Mouse (Mus musculus) lung, postnatal 25 days (tissue): ENCODE data around the gene Cdc42bpa.

Experiments
- DNase-seq: peaks from one replicate; pipeline ENCODE4 v3.0.0; 2022; ENCODE audit warnings: low spot score

Gene Cdc42bpa

DNA sequence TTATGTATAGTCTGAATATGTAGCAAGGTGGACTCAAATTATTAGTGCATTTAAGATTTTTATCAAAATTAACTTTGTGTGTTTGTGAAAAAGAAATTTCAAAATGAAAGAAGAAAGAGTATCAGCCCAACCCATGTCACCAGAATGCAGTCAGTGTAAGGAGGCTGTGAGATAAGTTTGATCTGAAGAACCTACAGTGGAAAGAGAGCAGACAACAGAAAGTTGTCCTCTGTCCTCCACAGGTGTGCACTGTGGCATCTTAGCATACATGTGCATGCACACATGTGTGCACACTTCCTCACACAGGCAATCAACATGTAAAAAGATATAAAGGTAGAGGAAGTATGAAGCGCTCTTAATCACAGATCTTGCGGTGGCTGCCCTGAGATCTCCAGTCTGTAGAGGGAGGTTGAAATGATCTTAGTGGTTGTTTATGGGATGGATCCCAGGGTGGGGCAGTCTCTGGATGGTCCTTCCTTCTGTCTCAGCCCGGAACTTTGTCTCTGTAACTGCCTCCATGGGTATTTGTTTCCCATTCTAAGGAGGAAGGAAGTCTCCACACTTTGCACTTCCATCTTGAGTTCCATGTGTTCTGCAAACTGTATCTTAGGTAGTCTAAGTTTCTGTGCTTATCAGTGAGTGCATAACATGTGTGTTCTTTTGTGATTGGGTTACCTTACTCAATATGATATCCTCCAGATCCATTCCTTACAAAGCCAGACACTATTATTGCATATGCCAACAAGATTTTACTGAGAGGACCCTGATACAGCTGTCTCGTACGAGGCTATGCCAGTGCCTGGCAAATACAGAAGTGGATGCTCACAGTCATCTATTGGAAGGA is 71.7 kb downstream of the Cdc42bpa start:
- DNase-seq: no peak

DNA sequence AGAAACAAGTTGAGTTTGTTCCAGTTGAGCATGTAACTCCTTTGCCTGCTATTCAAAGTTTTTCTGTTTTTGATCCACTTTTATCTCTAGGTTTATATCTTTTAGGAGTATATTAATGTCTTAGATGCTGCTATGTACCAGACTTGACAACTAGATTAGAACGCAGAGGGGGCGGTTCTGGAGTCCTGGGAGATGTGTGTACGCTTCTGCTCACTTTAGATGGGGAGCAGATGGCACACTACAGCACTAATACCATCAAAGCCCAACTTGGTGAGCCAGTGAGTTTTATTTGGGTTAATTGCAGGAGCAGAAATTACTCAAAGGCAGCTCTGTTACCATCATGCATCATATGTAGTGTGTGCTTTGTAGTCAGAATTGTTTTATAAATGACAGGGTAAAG is 77.2 kb downstream of the Cdc42bpa start:
- DNase-seq: no peak

DNA sequence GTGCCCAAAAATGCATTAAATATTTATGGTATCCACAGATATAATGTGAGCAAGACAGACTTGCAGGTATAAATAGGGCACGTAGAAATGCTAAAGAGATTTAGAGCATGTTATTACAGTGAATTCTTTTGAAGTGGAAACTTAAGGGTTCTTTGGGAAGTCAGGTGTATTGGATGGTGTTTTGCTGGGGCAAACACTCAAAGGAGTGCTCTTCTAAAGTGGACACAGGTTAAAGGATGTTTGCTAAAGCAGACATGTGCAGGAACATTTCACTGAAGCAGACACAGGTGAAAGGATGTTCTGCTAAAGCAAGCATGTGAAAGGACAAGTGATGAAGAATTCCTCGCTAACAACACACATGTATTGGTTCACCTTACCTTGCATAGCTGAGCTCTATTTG is 83.9 kb downstream of the Cdc42bpa start:
- DNase-seq: peak; percentile 71

DNA sequence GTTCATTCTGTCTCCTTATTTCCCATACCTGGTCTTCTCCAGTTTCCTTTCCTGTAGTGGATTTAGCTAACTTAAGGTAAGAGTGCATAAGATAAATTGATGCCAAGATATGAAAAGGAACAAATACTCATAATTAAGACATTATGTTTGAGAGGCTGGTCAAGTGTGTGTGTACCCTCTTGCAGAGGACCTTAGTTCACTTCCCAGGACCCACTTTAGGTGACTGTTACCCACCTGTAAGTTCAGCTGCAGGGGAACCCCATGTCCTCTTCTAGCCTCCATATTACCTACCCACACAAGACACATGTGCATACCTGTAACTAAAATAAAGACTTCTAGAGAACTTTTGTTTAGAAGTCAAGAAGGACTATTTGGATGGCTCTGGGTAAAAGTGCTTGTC is 84.9 kb downstream of the Cdc42bpa start:
- peak; percentile 34 for DNase-seq

DNA sequence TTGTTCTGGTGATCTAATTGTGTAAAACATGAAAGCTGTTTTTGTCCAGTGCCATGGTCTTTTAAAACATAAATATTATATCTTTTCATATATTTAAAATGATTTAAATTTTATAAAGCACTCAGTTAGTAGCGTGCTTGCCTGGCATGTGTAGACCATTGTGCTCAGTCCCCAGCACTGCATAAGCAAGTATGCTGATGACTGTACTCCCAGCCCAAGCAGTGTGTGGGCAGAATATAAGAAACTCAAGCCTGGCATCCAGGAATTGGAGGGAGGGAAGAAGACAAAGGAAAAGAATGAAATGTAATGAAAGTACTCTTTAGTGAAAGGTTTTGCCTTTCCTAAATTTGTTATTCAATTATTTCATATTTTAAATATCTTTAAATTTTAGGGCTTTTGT is 128.9 kb downstream of the Cdc42bpa start:
- no peak for DNase-seq

DNA sequence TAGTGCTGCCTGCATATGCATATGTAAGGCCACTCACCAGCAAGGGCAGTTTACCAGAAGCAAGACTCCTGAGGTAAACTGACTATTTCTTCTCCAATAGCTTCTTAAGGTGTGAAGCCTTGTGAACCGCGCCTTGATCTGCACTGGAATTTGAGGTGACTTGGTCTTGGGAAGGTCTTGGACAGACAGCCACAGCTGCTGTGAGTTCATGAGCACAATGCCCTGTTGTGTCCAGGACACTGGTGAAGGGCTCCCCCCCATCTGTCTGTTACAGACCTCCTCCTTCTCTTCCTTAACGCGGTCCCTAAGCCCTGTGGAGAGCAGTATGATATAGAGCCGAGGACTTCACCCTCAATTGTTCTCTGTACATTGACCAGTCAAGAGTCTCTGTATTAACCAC is 138.2 kb downstream of the Cdc42bpa start:
- no peak for DNase-seq

DNA sequence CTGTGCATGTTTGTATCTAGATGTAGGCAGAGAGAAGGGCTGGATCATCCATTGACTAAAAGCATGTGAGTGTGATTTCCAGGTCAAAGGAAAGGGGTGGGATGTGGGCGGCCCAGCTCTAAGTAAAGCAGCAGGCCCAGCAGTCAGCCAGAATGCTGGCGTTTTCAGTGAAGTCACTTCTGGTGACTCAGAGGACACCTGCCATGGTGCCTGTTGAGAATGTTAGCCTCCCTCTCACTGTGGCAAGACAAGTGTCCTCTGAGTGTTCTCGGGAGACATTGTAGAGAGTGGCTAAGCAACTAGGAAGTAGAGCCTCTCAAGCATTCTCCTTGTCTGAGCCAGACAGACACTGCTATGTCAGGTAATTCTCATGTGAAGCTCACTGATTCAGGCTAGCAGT is 144.3 kb downstream of the Cdc42bpa start:
- DNase-seq: no peak

DNA sequence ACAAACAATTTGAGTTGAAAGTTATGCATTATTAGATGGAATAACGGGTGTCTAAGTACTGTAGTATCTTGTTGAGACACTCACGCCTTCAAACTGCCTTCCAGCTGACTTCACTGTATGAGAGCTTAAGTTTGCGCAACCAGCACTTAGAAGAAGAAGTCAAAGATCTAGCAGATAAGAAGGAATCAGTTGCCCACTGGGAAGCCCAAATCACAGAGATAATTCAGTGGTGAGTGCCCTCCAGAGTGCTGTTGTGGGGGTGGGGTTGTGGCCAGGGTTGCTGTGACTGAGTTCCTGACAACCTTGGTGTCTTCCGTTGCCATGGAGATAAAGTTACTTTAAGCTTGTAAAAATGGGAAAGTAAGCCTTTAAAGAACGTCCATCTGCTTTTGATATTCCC is 148.8 kb downstream of the Cdc42bpa start:
- DNase-seq: no peak

DNA sequence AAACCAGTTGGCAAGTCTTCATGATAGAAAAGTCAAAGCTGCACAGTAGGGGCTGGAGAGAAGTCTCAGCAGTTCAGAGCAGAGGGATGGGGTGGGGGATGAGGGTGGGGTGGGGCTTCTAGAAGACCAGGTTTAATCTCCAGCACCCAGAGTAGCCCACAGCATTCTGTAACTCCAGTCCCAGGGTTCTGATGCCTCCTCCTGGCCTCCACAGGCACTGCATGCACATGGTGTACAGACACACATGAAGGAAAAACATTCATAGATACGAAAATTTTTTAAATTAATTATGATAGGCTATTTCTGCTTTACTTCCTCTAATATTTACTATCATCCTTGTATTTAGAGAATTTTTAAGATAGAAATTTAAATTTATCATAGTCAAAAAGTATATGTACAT is 156.3 kb downstream of the Cdc42bpa start:
- DNase-seq: no peak

DNA sequence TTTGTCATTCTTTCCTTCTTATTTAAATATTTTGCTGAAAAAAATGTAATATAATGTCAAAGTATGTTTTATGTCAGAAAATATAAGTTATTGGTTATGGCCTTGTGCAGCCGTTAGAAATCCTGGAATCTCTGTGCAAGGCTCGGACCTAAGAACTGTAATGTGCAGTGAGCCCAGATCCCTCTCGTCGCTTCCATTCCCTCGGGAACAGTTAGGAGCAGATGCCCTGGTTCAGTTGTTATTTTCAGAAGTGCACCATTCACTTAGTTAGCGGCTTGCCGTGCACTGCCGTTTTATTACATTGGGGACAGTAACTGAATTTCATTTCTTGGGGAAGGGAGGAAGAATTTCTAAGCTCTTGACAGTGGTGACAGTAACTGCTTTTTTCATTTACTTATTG is 158.0 kb downstream of the Cdc42bpa start:
- no peak for DNase-seq

DNA sequence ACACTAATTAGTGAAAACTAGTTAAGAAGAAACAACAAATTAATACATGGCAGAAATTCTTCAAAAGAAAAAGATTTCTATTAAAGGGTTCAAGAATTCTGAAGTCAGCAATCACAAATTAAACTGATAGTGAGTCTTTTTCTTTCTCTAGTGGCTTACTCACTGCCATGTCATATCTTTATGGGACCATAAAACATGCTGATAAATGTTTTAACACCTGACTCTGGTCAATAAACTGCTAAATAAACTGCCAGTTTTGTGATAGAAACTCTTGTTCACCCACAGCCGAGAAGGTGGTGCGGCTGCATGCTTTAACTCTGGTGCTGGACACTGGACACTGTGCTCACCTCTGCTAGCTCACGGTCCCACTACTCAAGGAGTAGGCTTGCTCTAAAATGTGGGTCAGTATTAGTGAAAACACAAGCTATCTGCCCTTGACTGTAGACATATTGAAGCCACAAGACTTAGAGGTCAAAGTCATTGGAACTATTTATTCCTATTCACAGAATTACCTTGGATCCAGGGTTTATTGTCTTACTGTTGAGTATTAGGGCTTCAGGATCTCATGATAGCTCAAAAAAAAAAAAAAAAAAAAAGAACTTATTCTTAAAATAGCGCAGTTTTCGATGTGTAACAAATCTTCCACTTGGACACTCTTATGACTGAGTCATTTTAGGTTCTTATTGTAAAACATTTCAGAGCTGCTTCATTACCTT is 168.0 kb downstream of the Cdc42bpa start:
- DNase-seq: no peak

DNA sequence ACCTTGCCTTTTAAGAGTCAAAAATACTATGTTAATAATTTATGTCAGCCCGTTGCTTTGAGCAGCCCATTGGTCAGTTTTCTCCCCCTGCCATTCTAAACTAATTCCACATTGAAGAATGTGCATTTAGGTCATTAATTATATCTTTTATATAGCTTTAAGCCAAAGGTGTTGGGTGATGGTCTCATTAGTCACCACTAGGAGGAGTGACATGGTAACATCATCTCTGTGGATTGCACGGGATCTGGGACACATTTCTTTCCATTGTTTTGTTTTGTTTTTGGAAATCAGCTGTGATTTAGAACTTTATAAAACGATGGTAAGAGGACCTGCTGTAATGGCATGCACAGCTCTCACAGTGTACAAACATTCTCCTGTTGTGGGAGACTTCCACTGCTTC is 171.1 kb downstream of the Cdc42bpa start:
- no peak for DNase-seq

DNA sequence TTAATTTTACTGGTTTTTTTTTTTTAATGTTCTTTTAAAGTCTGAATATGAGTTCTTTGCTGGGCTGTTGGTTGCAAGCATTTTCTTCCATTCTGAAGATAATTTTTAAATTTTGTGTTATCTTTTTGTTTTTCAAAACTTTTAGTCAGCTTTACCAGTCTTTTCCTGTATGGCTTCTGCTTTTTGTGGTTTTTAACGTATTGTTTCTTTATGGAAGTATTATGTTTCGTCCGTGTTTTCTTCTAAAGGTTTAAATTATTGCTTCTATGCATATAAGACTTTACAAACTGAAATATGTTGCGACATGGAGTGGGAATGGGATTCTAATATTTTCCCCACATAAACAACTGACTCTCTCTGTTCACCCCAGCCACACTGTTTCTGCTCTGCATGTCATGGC is 171.9 kb downstream of the Cdc42bpa start:
- DNase-seq: no peak

DNA sequence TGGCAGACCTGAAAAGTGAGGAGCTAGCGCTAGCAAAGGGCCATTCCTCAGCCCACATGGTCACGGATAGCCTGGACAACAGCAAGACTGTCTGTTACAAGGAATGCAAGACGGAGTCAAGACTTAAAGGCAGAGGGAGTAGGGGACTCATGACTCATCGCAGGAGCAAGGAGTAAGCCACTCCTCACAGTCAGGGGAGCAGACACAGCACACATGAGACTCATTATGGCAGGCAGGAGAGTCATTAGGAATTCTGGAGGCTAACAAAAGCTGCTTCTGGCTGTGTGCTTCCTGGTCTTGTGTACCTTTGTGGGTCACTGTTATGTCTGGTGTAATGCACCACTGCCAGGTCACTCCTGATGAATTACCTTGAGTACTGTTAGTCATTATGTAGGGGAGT is 178.9 kb downstream of the Cdc42bpa start:
- DNase-seq: no peak

DNA sequence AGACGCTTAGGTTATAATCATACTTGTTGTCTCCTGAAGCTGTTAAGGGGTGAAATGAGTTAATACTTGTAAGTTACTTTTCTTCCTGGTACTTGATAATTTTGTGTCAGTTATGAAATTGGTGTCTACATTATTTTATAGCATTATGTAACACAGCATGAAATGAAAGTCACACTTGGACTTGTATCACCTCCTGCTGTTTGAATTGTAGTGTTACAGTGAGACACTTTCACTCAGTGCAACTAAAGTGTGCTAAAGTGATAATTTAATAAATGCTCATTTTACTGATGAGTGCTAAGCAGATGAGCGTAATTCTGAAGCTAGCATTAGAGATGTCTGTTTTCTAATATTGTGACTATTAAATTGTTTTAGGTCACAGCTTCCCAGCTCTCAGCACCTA is 180.7 kb downstream of the Cdc42bpa start:
- no peak for DNase-seq

DNA sequence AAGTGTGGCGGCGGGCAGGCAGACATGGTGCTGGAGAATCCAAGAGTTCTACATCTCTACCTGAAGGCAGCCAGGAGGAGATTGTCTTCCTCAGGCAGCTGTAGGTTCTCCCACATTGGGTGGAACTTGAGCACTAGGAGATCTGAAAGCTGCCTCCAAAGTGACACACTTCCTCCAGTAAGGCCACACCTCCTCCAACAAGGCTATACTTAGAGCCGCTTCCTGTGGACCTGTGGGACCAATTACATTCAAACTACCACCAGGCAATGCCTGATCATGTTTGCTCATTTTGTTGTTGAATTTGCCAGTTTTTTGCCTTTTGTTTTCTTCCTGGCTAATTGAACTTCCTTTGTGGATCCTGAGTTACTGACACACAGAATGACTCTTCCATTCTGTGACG is 187.8 kb downstream of the Cdc42bpa start:
- no peak for DNase-seq

DNA sequence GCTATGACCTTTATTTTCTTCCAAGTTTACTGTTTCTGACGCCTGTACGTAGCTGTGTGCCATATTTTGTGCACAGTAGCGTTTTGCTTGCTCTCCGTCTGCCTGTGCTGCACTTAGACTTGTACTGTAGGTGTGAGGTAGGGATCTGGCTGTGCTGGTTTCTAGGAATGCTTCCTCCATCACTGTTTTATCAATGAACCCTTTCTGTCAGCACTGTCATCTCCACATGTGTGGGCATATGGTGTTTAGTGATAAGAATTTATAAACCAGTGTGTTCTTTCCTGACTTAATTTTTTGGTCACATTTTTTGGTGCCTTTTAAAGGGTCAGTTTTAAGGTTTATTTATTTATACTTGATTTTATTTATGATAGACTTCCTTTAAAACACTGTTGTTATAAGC is 188.3 kb downstream of the Cdc42bpa start:
- DNase-seq: no peak

DNA sequence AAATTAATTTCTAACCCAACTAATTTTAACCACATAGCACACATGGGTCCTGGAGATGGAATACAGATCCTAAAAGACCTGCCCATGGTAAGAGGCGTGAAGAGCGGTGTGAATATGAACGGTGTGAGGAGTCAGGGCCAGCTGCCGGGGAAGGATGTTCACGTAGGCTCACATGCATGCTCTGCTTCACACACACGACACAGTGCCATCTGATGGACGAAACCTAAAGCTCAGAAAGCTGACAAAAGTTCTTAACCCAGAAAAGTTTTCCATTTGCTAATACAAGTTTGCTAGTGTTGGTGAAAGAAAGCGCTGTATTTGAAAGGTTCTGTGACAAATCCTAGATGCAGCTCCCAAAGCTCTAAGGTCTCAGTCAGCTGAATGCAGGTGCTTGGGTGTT is 190.9 kb downstream of the Cdc42bpa start:
- no peak for DNase-seq

DNA sequence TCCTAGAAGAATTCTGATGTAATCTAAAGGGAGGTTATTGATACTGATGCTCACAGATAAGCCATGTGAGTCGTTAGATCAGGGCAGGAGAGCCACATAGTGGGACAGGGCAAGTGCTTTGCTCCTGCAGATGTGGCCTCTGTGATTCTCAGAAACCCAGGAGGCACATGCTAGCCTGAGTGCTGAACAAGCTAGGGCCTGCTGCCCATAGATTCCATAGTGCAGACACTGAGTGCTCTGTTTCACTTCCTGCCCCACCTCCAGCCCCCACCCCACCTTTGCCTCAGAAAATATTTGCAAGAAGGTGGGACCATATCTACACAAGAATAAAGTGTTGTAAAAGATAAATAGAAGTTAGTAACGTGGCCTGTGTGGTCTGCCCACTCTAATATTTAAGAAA is 198.4 kb downstream of the Cdc42bpa start:
- DNase-seq: no peak

DNA sequence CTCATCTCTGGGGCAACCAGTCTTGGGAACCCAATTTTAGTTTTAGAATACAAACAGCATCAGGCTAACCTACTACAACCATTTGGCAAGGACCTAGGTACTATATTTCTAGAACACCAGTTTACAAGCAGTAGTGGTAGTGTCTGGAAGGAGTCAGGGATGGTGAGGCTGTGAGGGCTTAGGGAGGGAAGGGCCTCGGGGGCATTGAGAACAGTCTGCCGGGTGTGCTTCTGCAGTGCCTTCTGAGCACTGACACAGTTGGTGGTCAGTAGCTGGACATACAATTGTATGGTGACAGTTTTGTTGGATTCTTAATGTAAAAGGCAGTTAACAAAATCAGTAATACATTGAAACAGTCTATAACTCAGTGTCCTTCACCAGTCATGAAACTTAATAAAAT is 200.3 kb downstream of the Cdc42bpa start:
- DNase-seq: no peak

DNA sequence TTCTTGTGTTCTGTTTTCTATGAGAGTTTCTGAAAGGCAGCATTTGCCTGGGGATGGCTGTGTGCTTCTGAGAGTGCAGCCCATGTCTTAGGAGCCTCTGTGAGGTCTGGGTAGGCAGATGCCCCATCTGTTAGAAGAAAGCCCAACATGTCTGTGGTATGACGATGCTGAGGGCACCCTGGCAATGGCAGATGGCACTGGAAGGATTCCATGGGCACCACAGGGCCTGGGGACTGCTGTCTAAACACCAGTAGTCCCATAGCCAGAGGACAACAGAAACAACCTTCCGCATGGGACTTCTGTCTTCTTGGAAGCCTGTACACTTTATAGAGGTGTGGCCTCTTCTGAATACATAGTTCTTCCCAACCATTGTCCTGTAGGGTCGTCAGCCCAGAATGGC is 200.9 kb downstream of the Cdc42bpa start:
- DNase-seq: no peak

DNA sequence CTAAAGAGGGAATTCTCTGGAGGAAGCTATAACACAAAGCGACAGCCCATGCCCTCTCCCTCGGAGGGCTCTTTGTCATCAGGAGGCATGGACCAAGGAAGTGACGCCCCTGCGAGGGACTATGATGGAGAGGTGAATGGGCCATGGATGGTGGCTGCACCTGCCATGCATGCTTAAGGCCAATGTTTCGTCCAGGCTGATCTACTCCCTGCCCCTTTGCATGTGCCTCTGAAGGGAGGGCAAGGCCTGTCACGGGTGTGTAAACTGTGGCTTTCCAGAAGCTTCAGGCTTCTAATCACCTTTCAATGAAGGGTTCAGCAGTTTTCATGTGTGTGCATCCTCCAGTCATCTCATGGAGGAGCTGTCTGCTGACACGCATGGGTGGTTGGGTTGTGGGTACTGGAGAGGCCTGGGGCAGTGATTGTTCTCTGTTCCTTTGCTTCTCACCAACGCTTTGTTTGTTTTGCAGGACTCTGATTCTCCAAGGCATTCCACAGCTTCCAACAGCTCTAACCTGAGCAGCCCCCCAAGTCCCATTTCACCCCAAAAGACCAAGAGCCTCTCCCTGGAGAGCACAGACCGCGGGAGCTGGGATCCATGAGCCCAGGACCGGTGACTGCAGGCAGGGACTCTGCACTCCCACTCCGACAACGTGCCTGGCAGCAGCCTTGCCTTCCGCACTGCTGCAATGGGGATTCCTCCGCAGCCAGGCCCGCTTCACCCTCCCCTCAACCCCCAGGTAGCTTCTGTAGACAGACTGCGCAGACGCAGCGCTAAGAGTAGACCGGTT is 201.5 kb downstream of the Cdc42bpa start:
- no peak for DNase-seq

DNA sequence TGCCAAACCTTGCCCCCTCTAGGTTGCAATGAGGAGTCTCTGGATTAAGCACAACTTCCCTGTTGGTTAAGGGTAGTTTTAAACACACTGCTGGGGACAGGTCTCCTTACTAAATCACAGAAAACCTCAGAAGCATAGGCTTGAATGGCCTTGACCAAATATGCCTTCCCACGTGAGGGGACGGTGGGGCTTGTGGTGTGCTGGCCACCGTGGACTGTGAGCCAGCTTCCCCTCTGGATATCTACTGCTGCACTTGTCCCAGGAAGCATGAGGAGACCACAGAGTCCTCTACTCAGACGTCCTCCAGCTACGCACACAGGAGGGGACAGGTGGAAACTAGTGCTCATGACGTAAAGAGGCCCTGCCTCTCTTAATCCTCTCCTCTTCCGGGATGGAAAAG is 202.7 kb downstream of the Cdc42bpa start:
- DNase-seq: no peak
